Mouse (Mus musculus): ENCODE data around the gene Exosc9.
A peak's percentile ranks its signal among the peaks of the same experiment; 100 is the strongest.
"Not testable (repeated sequence)": the region's sequence is repeated elsewhere in the genome, so short reads cannot be mapped to it uniquely, and the experiment has no call there.

Exosc9 gene

DNA sequence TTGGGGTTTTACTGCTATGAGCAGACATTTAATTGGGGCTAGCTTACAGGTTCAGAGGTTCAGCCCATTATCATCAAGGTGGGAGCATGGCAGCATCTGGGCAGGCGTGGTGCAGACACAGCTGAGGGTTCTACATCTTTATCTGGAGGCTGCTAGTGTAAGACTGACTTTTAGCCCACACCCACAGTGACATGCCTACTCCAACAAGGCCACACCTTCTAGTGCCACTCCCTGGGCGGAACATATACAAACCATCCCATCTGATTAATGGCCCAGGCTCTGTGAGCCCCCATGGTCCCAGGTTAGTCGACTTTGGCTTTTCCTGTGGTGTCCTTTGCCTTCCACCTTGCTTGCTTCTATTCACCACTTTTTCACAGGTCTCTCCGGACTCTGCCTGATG is 7.2 kb downstream of the Exosc9 start:
- no peak for DNase-seq

DNA sequence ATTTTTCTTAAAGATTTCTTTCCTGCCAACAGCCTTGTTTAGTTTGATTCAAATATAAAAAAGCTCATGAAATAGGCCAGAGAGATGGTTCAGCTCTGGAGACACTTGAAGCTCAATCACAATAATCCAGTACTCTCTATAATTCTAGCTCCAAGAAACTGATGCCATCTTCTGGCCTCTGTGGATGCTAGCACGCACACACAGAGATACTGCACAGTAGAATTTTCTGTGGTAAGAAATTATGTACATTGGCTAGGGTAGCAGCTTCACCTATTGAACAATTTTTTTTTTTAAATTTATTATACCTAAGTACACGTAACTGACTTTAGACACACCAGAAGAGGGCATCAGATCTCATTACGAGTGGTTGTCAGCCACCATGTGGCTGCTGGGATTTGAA is 11.3 kb downstream of the Exosc9 start:
- DNase-seq, result no peak

DNA sequence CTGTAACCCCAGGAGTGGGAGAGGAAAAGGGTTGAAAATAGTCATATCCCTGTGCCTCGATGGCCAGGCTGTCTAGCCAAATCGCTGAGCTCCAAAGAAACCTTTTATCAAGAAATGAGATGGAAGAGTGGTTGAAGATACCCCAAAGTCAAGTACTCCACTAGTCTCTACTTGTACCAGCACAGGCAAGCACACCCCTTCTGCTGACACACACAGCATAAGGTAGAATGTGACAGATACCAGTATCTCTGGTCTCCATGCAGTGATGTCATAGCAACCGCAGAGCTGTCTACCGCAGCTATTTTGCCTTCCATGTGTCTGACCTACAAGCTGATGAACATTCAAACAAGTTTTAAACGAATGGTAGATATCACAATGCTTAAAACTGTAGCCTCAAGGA is 17.4 kb downstream of the Exosc9 start:
- no peak for DNase-seq

GRCm38 (mm10) chr3:36571361-36571826 is 19.0 kb downstream of the Exosc9 start:
- no peak for DNase-seq

- peak; percentile 98 for DNase-seq
Observed at GRCm38 (mm10) chr3:36571827-36572378, 19.5 kb downstream of the Exosc9 start, which contains the start of gene Ccna2. Ccna2 (minus strand) TSS chr3:36572150.

DNA sequence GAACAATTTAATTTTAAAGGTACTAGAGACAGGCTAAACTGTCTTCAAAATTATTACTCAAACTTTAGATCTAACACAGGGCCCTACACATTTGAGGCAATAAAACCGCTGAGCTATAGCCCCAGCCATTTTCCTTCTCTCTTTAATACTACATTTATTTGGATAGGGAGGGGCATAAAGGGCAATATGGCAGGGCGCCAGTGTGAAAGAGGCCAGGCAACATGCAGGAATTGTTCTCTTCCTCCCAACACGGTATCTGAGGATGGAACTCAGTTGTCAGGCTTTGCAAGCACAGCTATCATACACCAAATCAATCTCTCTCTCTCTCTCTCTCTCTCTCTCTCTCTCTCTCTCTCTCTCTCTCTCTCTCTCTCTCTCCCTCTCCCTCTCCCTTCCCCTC is 46.4 kb downstream of the Exosc9 start:
- no peak for DNase-seq

- not testable (repeated sequence) for DNase-seq
Observed at GRCm38 (mm10) chr3:36599773-36600172, 47.4 kb downstream of the Exosc9 start.

DNA sequence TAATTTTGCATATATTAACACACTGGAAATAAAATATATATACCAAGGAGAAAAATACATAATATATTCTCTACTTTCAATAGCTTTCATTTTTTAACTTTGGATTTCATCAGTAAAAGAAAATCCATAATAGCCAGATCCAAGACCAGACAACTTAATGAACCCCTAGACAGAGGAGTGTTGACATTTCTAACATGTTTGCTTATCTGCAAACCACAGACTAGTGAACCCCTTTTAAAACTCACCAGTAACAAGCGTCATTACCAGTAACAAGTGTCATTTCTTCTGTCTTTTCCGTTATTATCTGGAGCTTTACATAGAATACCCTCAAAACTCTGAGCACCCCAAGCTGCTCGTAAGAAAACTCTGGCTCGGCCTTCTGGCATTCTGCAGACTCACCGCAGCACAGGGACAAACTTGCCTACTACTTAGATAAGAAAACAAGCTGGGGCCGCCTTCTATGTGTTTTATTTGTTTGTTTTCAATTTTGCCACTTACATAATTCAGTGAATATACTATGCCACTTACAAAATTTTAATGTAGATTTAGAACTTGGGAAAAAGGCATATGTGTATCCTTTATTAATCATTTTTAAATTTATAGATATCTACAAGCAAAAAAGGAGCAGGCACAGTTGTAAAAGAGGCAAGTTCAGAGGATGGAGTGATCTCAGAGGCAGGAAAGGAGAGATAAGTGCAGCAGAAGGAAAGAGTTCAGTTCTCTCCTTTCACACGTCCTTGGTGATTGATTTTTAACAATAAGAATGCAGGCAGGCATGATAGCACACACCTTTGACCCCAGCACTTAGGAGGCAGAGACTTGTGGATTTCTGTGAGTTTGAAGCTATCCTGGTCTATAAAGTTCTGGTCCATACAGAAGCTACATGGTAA is 53.7 kb downstream of the Exosc9 start:
- DNase-seq, result no peak

DNA sequence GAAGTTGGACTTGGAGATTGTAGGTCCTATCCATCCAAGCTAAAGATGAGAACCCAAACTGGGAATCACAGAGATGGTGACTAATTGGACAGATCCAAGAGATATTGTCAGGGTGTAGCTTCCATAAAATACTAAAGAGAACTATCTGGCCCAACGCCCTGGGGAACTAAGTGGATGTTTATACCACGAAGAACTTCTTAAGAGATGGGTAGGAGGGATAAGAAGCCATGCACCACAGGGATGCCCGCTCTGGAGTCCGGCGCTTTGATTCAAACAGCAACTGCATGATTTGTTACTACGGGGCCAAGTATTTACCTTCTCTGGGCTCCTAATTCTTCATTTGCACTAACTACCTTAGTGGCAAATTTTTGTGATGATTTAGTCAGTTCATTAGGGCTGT is 60.3 kb downstream of the Exosc9 start:
- no peak for DNase-seq

DNA sequence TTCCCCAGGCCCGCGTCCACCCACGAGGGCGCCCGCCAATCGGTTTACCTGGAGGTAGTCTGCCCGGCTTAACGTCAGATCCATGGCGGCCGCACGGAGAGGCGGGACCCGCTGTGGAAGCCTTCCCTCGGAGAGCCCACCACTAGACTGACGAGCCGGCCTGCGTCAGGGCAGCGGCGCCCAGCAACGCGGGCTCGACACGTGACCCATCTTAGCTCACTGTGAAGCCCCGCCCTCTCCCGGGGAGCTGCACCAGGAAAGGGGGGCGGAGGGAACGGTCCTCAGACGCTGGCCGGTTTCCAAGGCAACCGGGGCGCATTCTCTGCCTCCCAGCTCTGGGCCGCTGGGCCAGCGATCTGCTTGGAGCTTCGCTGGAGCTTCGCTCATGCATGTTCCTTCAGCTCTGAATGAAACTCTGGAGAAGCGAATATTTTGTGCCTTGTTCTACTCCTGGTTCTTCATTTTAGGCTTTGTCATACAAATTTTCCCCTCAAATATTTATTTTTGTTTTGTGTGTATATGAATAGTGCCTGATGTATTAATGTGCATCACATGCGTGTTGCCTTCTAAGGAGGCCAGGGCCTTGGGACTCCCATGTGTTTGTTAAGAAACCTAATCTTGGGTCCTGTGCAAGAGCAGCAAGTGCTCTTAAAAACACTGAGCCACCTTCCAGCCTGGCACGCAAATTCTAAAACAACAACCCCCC is 60.9 kb downstream of the Exosc9 start, which contains the start of gene Bbs7:
Gene Bbs7 (minus strand): TSS at position 276 of the 706 bp plus-strand sequence.
- DNase-seq, result peak; percentile 94

DNA sequence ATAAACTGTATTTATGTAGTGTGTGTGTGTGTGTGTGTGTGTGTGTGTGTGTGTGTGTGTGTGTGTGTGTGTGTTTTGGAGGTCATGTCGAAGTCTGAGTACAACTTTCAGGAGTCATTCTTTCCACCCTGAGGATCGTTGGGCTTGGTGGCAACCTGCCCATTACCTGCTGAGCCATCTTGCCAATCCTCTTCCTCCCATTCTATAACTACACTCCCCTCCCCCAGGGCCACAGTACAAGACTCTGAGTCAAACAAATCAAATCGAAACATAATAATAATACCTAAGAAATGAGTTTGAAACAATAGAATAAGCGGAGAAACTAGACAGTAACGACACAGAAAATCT is 61.5 kb downstream of the Exosc9 start:
- no peak for DNase-seq

All from thymus, postnatal 14 days (tissue).